Mouse (Mus musculus) activated CD4-positive, CD25-positive, alpha-beta regulatory T cell, adult 9 weeks (primary cell): Measurements from ENCODE around the gene Pthlh. TPM values are rescaled to one million over a fixed set of nuclear protein-coding genes. Genes with fewer than 3 reads are reported as not detected.

Experiments used
- polyA plus RNA-seq: library from polyadenylated mRNA; unstranded; fragments of 100-300 nt; shearing (Covaris generic); gene quantifications from one replicate; pipeline ENCODE4 v1.2.1, GENCODE M21; 2017

Pthlh gene
- not detected for polyA plus RNA-seq

GRCm38 (mm10) chr6:147263587-147264565 lies at the start of gene Pthlh:
Pthlh (minus strand) TSS chr6:147264183.

Other genes starting within 250 kb of the Pthlh start
- gene Rep15, start 231.6 kb downstream of the Pthlh start, polyA plus RNA-seq: 0.23 TPM
- 87.5 TPM for gene Mrps35, start 221.4 kb downstream of the Pthlh start, polyA plus RNA-seq
- gene Mansc4, start 177.2 kb downstream of the Pthlh start, polyA plus RNA-seq: not detected
- 6.7 TPM for gene Klhl42, start 172.8 kb downstream of the Pthlh start, polyA plus RNA-seq
- 28.3 TPM for gene Ccdc91, start 211.6 kb upstream of the Pthlh start, polyA plus RNA-seq